Mouse (Mus musculus): Measurements from ENCODE around the gene Gm5136. TPM values are rescaled to one million over a fixed set of nuclear protein-coding genes. Genes with fewer than 3 reads are reported as not detected.

Gm5136 gene
- polyA plus RNA-seq, 1 experiment from 2014 or later: not detected

- Histone ChIP-seq H3K36me3 (no peaks in the 10 kb centered on the region), H3K4me2 (replicated peaks) (no peak overlapping the region), H3K9me3 (no peaks in the 10 kb centered on the region), H3K4me1 (replicated peaks) (no peaks in the 10 kb centered on the region), H3K27me3 (replicated peaks) (no peaks in the 10 kb centered on the region), H3K9ac (no peak overlapping the region), H3K4me3 (replicated peaks) (no peak overlapping the region), H3K27ac (no peak overlapping the region)
- 82% methylated on average over 8 of the region's 8 CpGs for WGBS
- no peak for ATAC-seq
Measured at GRCm38 (mm10) chr10:108677053-108677452, 22.9 kb downstream of the Gm5136 start.

DNA sequence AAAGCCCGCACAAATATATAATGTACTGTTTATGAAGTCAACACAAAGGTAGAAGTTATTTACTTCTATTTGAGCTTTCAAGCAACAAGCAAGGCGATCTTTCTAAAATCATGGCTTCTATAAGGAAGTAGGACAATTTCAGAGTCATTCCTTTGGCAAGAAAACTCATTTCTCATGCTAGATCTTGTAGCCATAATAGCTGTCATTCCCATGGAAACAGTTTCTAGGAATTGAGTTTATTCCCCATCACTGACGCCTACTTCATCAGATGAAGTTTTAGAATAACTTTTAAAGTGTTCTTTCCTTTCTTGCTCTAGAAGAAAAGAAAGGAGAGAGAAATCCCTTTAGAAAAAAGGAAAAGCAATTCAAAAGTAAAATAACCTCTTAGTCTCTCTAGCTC is 31.0 kb downstream of the Gm5136 start:
- no peaks in the 10 kb centered on the region for H3K4me1 ChIP-seq (replicated peaks)
- no peak for ATAC-seq
- WGBS: 86% methylated on average over 3 of the region's 3 CpGs
- no peaks in the 10 kb centered on the region for H3K9me3 ChIP-seq
- no peaks in the 10 kb centered on the region for H3K36me3 ChIP-seq
- H3K27ac ChIP-seq: no peak overlapping the region
- H3K27me3 ChIP-seq (replicated peaks): no peaks in the 10 kb centered on the region
- no peak overlapping the region for H3K4me2 ChIP-seq (replicated peaks)
- H3K9ac ChIP-seq: no peak overlapping the region
- no peak overlapping the region for H3K4me3 ChIP-seq (replicated peaks)

GRCm38 (mm10) chr10:108660295-108660694 is 39.7 kb downstream of the Gm5136 start:
- ATAC-seq: no peak
- Histone ChIP-seq H3K27me3 (replicated peaks) (no peaks in the 10 kb centered on the region), H3K4me3 (replicated peaks) (no peak overlapping the region), H3K9me3 (no peaks in the 10 kb centered on the region), H3K27ac (no peak overlapping the region), H3K9ac (no peak overlapping the region), H3K4me1 (replicated peaks) (no peaks in the 10 kb centered on the region), H3K4me2 (replicated peaks) (no peak overlapping the region), H3K36me3 (no peaks in the 10 kb centered on the region)
- WGBS: 70% methylated on average over 3 of the region's 3 CpGs

DNA sequence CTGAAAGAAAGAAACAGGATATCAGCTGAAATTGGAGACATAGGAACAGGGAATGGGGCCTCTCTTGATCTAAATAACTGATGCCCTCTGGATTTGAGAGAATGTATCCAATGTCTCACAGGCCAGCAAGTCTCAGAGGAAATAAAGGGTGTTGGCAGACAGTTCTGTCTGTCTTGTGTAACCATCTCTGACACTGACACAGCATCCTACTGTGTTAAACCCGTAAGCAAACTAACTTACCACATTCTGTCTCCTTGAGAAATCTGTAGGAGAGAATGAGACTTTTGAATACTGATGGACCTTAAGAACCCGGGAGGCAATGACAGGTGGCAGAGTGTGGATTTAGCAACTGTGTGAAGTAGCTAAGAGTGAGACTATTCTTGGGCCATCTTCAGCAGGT is 41.7 kb downstream of the Gm5136 start:
- Histone ChIP-seq H3K4me1 (replicated peaks) (no peaks in the 10 kb centered on the region), H3K27me3 (replicated peaks) (no peaks in the 10 kb centered on the region), H3K9me3 (no peaks in the 10 kb centered on the region), H3K27ac (no peak overlapping the region), H3K36me3 (no peaks in the 10 kb centered on the region), H3K4me3 (replicated peaks) (no peak overlapping the region), H3K9ac (no peak overlapping the region), H3K4me2 (replicated peaks) (no peak overlapping the region)
- whole genome bisulfite sequencing: 74% methylated on average over 2 of the region's 2 CpGs
- ATAC-seq: no peak

DNA sequence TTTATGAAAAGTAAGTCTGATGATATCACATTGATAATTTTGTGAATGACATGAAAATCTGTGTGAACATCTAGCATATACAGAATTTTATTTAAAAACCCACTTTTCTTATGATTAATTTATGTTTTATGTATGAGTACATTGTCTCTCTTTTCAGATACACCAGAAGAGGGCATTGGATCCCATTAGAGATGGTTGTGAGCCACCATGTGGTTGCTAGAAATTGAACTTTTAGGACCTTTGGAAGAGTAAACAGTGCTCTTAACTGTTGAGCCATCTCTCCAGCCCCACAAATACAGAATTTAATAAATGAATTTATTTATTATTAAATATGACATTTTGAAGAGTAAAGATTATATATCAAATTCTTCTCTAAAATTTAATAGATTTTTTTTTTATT is 42.3 kb downstream of the Gm5136 start:
- H3K4me2 ChIP-seq (replicated peaks): no peak overlapping the region
- no peak overlapping the region for H3K9ac ChIP-seq
- no peaks in the 10 kb centered on the region for H3K27me3 ChIP-seq (replicated peaks)
- H3K36me3 ChIP-seq: no peaks in the 10 kb centered on the region
- no peaks in the 10 kb centered on the region for H3K9me3 ChIP-seq
- ATAC-seq: no peak
- no peaks in the 10 kb centered on the region for H3K4me1 ChIP-seq (replicated peaks)
- no peak overlapping the region for H3K4me3 ChIP-seq (replicated peaks)
- H3K27ac ChIP-seq: no peak overlapping the region

DNA sequence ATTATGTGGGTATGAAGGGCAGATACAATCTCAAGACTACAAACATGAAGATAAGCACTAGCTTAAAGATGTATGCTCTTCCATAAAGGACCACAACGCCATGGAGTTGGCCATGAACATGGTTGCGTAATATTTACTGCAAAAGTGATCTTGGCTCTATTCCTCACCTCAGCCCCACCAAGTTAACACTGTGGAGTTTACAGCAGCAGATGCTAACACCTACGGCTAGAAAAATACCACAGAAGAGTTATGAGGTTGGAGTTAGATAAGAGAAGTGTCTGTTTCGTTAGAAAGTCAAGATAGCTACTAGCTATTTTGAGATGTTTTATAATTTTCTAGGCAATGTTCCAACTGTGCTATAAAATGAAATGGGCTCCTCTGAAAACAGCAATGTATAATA is 43.1 kb downstream of the Gm5136 start:
- no peak for ATAC-seq

DNA sequence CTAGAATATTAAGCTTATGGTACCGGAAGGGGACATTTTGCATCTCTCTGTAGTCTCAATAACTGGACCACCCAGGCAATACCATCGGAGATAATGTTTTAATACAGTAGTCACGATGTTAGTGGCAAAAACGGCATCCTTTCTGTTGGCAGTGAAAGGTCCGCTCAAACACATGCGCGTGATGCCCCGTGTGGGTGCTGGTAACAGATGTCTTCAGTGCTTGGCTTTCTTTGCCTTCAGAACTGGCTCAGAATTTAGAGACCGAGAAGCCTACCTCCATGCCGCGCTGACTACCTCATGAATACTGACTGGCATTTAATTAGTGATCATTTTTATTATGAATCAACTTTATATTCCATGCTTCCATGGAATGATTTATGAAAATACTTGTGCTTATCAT is 44.9 kb downstream of the Gm5136 start:
- H3K27me3 ChIP-seq (replicated peaks): no peaks in the 10 kb centered on the region
- no peak for ATAC-seq

More for the DNA sequence above, 43.1 kb downstream of the Gm5136 start:
- Histone ChIP-seq H3K27me3 (replicated peaks) (no peaks in the 10 kb centered on the region), H3K4me3 (replicated peaks) (no peak overlapping the region), H3K4me1 (replicated peaks) (no peaks in the 10 kb centered on the region), H3K9ac (no peak overlapping the region), H3K4me2 (replicated peaks) (no peak overlapping the region), H3K27ac (no peak overlapping the region), H3K9me3 (no peaks in the 10 kb centered on the region), H3K36me3 (no peaks in the 10 kb centered on the region)
- 76% methylated on average over 4 of the region's 4 CpGs for WGBS

GRCm38 (mm10) chr10:108652831-108653230 is 47.1 kb downstream of the Gm5136 start:
- H3K4me1 ChIP-seq (replicated peaks): no peaks in the 10 kb centered on the region
- no peak overlapping the region for H3K4me3 ChIP-seq (replicated peaks)
- no peak overlapping the region for H3K4me2 ChIP-seq (replicated peaks)
- no peaks in the 10 kb centered on the region for H3K36me3 ChIP-seq
- H3K9me3 ChIP-seq: no peaks in the 10 kb centered on the region
- no peak overlapping the region for H3K27ac ChIP-seq
- H3K27me3 ChIP-seq (replicated peaks): no peaks in the 10 kb centered on the region
- no peak for ATAC-seq
- H3K9ac ChIP-seq: no peak overlapping the region
- WGBS: 63% methylated on average over 8 of the region's 8 CpGs

More for the DNA sequence above, 44.9 kb downstream of the Gm5136 start:
- H3K4me3 ChIP-seq (replicated peaks): no peak overlapping the region
- no peak overlapping the region for H3K4me2 ChIP-seq (replicated peaks)
- H3K9me3 ChIP-seq: no peaks in the 10 kb centered on the region
- WGBS: 95% methylated on average over 11 of the region's 11 CpGs
- H3K36me3 ChIP-seq: no peaks in the 10 kb centered on the region
- no peak overlapping the region for H3K9ac ChIP-seq
- H3K4me1 ChIP-seq (replicated peaks): no peaks in the 10 kb centered on the region
- no peak overlapping the region for H3K27ac ChIP-seq

GRCm38 (mm10) chr10:108652066-108652465 is 47.9 kb downstream of the Gm5136 start:
- Histone ChIP-seq H3K27ac (no peak overlapping the region), H3K9ac (no peak overlapping the region), H3K4me3 (replicated peaks) (no peak overlapping the region), H3K4me1 (replicated peaks) (no peaks in the 10 kb centered on the region), H3K4me2 (replicated peaks) (no peak overlapping the region), H3K9me3 (no peaks in the 10 kb centered on the region), H3K27me3 (replicated peaks) (no peaks in the 10 kb centered on the region), H3K36me3 (no peaks in the 10 kb centered on the region)
- WGBS: 60% methylated on average over 8 of the region's 8 CpGs
- no peak for ATAC-seq

DNA sequence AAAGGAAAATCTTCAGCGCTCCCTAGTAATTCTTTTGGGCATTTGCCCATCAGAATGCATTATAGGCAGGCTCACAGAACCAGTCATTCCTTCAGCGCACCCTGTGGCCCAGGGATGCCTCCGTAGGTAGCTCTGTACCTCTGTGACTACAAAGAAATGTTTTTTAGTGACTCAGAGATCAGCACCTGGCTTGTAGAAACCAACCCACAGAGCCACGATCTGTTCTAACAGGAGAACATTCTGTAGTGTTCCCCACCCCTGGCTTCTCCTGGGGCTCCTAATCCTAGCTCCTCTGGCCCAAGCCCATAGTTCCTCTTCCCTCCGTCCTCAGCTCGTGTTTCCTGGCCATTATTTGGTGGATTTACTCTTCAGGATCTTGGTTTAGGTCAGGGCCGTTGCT is 50.8 kb downstream of the Gm5136 start:
- Histone ChIP-seq H3K27ac (no peak overlapping the region), H3K36me3 (no peaks in the 10 kb centered on the region), H3K4me3 (replicated peaks) (no peak overlapping the region), H3K4me2 (replicated peaks) (no peak overlapping the region), H3K9ac (no peak overlapping the region), H3K4me1 (replicated peaks) (no peaks in the 10 kb centered on the region), H3K9me3 (no peaks in the 10 kb centered on the region), H3K27me3 (replicated peaks) (no peaks in the 10 kb centered on the region)
- no peak for ATAC-seq
- WGBS: 74% methylated on average over 7 of the region's 7 CpGs

All from intestine, embryonic 15.5 days (tissue).